ENCODE assay signal across 7 mouse cellular contexts in the genomic region with DNA sequence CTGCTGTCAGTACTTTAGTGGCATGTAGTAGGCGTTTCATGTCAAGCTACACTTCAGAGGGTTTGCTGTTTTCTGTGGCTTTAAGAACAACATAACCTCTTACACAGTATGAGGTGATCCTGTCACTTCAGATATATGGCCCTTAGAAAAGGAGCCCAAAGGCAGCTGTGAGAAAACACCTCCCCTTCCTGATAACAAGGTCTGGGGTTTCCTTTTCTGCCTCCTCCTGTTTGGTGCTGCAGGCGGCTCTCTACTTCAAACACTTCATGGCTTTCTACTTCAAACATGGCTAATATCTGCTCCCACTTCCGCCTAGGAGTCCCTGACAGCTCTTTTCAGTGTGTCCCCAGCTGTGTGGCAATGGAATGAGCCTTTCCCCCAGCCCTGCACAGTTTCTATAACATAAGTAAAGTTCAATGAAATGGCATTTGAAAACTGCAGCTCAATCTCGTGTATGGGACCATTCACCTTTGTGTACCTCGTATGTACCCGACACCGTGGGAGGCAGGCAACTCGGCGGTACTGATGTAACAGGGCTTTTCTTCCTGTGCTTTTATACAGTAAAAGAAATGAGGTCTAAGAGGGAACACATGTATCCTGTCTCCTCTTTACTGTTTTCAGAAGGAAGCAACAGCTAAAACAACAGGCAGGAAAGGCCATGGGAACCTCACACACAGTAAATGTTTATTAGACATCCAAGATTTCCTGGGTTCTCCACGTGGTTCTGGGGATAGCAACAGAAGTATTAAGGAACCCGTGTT. TPM values are rescaled to one million over a fixed set of nuclear protein-coding genes. Genes with fewer than 3 reads are reported as not detected.
DNase-seq lines count a peak whose midpoint lies in the region.

No protein-coding gene starts in this region.

- intact Hi-C loops in left cerebral cortex, postnatal 25 days (cut with DNase I) = no loop called here

- peak; percentile 55 for DNase-seq in CD4-positive, CD25-positive, alpha-beta regulatory T cell, adult 2 months (ENCODE audit: low read depth, low spot score)
- DNase-seq in CD8-positive naive resting alpha-beta T cell, adult 2 months (ENCODE audit: low read depth in 2 of 2, low spot score in 2 of 2) = peak; percentile 18 to 28
- DNase-seq in induced T-regulatory cell, adult 2 months (ENCODE audit: low read depth) = peak; percentile 22
- peak; percentile 37 for DNase-seq in lung, postnatal 25 days (ENCODE audit: low spot score)
- no peak for DNase-seq in left cerebral cortex, postnatal 25 days (ENCODE audit: low spot score in 2 of 2)
- no peak for DNase-seq in urinary bladder, postnatal 36 days (ENCODE audit: low spot score in 2 of 2)
- no peak for DNase-seq in right cerebral cortex, adult 2 months (ENCODE audit: low spot score in 2 of 2)

RNA-seq across cellular contexts. Expression of gene Stard13, which starts 13.7 kb away (rescaled TPM):
- 10 to 100 TPM; 11.1 to 11.7 TPM for total RNA-seq in left cerebral cortex, postnatal 25 days (2021)

Comparison
In these comparisons a context has a peak if more than half of its experiments do, and no peak if none do; other contexts are left out.
1. DNase-seq: peak in CD4-positive, CD25-positive, alpha-beta regulatory T cell, adult 2 months (single experiment), CD8-positive naive resting alpha-beta T cell, adult 2 months (2 of 2), induced T-regulatory cell, adult 2 months (single experiment) and lung, postnatal 25 days (single experiment); none in left cerebral cortex, postnatal 25 days (0 of 2), urinary bladder, postnatal 36 days (0 of 2) and right cerebral cortex, adult 2 months (0 of 2).